Mouse (Mus musculus): Measurements from ENCODE around the gene Ptpn11.
"Not testable (repeated sequence)": the region's sequence is repeated elsewhere in the genome, so short reads cannot be mapped to it uniquely, and the experiment has no call there.

Gene Ptpn11

GRCm38 (mm10) chr5:121215380-121216125, 24.4 kb upstream of the Ptpn11 start:
- peak; percentile 35 for DNase-seq (ENCODE audit: extremely low spot score, low read depth, low spot score)

- DNase-seq (ENCODE audit: extremely low spot score, low read depth, low spot score): no peak
These were observed 23.5 kb upstream of the Ptpn11 start for GRCm38 (mm10) chr5:121214707-121215106.

- DNase-seq (ENCODE audit: extremely low spot score, low read depth, low spot score): no peak
These were observed 20.9 kb upstream of the Ptpn11 start for GRCm38 (mm10) chr5:121212108-121212507.

- no peak for DNase-seq (ENCODE audit: extremely low spot score, low read depth, low spot score)
These were observed 19.4 kb upstream of the Ptpn11 start for GRCm38 (mm10) chr5:121210601-121210924.

- no peak for DNase-seq (ENCODE audit: extremely low spot score, low read depth, low spot score)
These were observed 18.8 kb upstream of the Ptpn11 start for GRCm38 (mm10) chr5:121209755-121210600.

GRCm38 (mm10) chr5:121206984-121207383, 15.8 kb upstream of the Ptpn11 start:
- no peak for DNase-seq (ENCODE audit: extremely low spot score, low read depth, low spot score)

GRCm38 (mm10) chr5:121206540-121206939, 15.3 kb upstream of the Ptpn11 start:
- no peak for DNase-seq (ENCODE audit: extremely low spot score, low read depth, low spot score)

- DNase-seq (ENCODE audit: extremely low spot score, low read depth, low spot score): not testable (repeated sequence)
These were observed 14.4 kb upstream of the Ptpn11 start for GRCm38 (mm10) chr5:121205537-121206130.

GRCm38 (mm10) chr5:121204132-121205089, 13.2 kb upstream of the Ptpn11 start, which contains the start of gene Rpl6:
Rpl6 (plus strand) TSS chr5:121204481.
- DNase-seq (ENCODE audit: extremely low spot score, low read depth, low spot score): peak; percentile 47

GRCm38 (mm10) chr5:121202467-121202866, 11.3 kb upstream of the Ptpn11 start:
- DNase-seq (ENCODE audit: extremely low spot score, low read depth, low spot score): no peak

GRCm38 (mm10) chr5:121201739-121202138, 10.5 kb upstream of the Ptpn11 start:
- peak; percentile 78 for DNase-seq (ENCODE audit: extremely low spot score, low read depth, low spot score)

- DNase-seq (ENCODE audit: extremely low spot score, low read depth, low spot score): no peak
These were observed 7.2 kb upstream of the Ptpn11 start for GRCm38 (mm10) chr5:121198376-121198775.

- DNase-seq (ENCODE audit: extremely low spot score, low read depth, low spot score): no peak
These were observed 6.1 kb upstream of the Ptpn11 start for GRCm38 (mm10) chr5:121197337-121197736.

- no peak for DNase-seq (ENCODE audit: extremely low spot score, low read depth, low spot score)
These were observed 5.6 kb upstream of the Ptpn11 start for GRCm38 (mm10) chr5:121196764-121197163.

GRCm38 (mm10) chr5:121194173-121194572, 3.0 kb upstream of the Ptpn11 start:
- no peak for DNase-seq (ENCODE audit: extremely low spot score, low read depth, low spot score)

GRCm38 (mm10) chr5:121191584-121191906, 348 bp upstream of the Ptpn11 start:
- no peak for DNase-seq (ENCODE audit: extremely low spot score, low read depth, low spot score)

- no peak for DNase-seq (ENCODE audit: extremely low spot score, low read depth, low spot score)
These were observed 874 bp downstream of the Ptpn11 start for GRCm38 (mm10) chr5:121190210-121190835.

- DNase-seq (ENCODE audit: extremely low spot score, low read depth, low spot score): no peak
These were observed 2.0 kb downstream of the Ptpn11 start for GRCm38 (mm10) chr5:121189182-121189581.

GRCm38 (mm10) chr5:121188265-121188664, 2.9 kb downstream of the Ptpn11 start:
- no peak for DNase-seq (ENCODE audit: extremely low spot score, low read depth, low spot score)

GRCm38 (mm10) chr5:121187580-121188001, 3.6 kb downstream of the Ptpn11 start:
- DNase-seq (ENCODE audit: extremely low spot score, low read depth, low spot score): no peak
